Mouse (Mus musculus) leukemia stem cell, adult 10-12 weeks (primary cell): ENCODE data around the gene Ptprn2. TPM values are rescaled to one million over a fixed set of nuclear protein-coding genes. Genes with fewer than 3 reads are reported as not detected.

Source experiments
- polyA plus RNA-seq: library from polyadenylated mRNA; stranded (reverse); fragments of >175 nt; gene quantifications from 2 replicates; pipeline ENCODE4 v1.2.3, GENCODE M21; 2012; ENCODE audit warnings: low replicate concordance

Gene Ptprn2
- 0.06 TPM in 1 of 2 replicates, not detected in the other for polyA plus RNA-seq

DNA sequence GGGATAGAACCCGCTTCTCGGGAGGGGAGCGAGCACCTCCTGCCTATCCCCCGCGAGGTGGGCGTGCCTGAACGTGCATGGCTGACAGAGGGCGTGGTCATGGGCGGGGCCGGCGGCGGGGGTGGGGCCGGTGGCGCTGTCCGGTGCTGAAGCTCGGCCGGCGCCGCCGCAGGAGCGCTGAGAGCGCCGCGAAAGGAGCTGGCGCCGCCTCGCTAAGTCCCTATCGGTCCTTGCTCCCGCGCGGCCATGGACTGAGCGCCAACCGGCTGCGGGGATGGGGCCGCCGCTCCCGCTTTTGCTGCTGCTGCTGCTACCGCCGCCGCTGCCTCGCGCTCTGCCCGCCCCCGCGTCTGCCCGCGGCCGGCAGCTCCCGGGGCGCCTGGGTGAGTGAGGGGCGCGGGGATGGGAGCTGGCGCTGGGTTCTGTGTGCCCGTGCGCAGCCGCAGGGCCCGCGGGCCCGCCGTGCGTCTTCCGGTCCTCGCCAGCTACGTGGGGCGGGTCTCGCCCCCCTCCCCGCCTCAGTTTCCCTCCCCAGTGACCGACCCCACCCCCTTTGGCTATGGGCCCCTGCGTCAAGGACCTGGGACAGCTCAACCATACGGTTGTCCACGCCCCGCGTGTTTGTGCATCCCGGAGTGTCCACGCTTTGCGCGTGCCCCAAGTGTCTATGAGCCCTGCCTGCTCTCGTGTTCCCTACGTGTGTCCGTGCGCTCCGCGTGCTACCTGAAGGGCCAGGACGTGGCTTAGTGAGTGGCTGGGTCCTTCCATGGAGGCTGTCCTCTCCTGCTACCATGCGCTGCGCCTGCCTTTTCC lies at the start of gene Ptprn2:
Gene Ptprn2 (plus strand): TSS at position 130 of the 813 bp plus-strand sequence.

Other genes starting within 250 kb of the Ptprn2 start
- gene Wdr60, start 222.7 kb upstream of the Ptprn2 start, polyA plus RNA-seq = 2.3 and 3.4 TPM in 2 replicates
- not detected in 2 replicates for gene Gm11027, start 210.3 kb upstream of the Ptprn2 start, polyA plus RNA-seq
- gene Esyt2, start 204.5 kb upstream of the Ptprn2 start, polyA plus RNA-seq = 23.3 and 48.8 TPM in 2 replicates
- 14.4 and 19.4 TPM in 2 replicates for gene Ncapg2, start 80.3 kb upstream of the Ptprn2 start, polyA plus RNA-seq